Mouse (Mus musculus): ENCODE measurements around the gene Dram1. TPM values are rescaled to one million over a fixed set of nuclear protein-coding genes. Genes with fewer than 3 reads are reported as not detected.
A peak's percentile ranks its signal among the peaks of the same experiment; 100 is the strongest.
"Not testable (repeated sequence)": the region's sequence is repeated elsewhere in the genome, so short reads cannot be mapped to it uniquely, and the experiment has no call there.

The Dram1 gene
- total and polyA plus RNA-seq, 2 experiments from 2014 or later = 0.39 to 0.44 TPM

DNA sequence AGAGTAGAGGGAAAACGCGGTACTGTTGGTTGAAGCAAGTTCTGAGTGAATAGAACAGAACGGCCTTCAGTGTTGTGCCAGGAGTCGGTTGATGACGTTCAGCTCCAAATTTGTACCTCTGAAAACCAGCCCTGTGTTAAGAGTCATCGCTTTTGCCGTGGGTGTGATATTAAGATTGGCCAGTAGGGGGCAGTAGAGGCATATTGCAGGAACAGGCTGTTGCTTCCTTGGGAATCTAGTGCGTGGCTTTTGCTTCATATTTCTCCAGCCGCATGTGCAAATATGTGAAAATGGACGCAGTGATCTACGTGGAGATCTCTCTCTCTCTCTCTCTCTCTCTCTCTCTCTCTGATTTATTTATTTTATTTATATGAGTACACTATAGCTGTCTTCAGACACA, 2.1 kb downstream of the Dram1 start:
- WGBS = 6% methylated on average over 11 of the region's 11 CpGs
- Histone ChIP-seq H3K9ac (replicated peaks; ENCODE audit: low read length, poor library complexity, severe bottlenecking) (no peak overlapping the region), H3K4me3 (ENCODE audit: low read depth, low read length) (no peak overlapping the region), H3K4me1 (ENCODE audit: insufficient read depth, low read length) (peaks cover 6% of the 10 kb centered on the region; the same call in 1 of the 2 replicates), H3K4me2 (ENCODE audit: low read depth, low read length, poor library complexity, severe bottlenecking) (0 out of 2 replicates have a peak overlapping the region, but pooled peaks have one; percentile 5), H3K27me3 (ENCODE audit: insufficient read depth, low read length) (no peaks in the 10 kb centered on the region), H3K36me3 (ENCODE audit: insufficient read depth, low read length) (no peaks in the 10 kb centered on the region), H3K9me3 (ENCODE audit: low read length) (no peaks in the 10 kb centered on the region), H3K27ac (ENCODE audit: low read depth, low read length) (no peak overlapping the region)
- DNase-seq (ENCODE audit: low spot score) (peak; percentile 81), ATAC-seq (ENCODE audit: low FRiP score) (no peak)
- TF ChIP-seq CTCF (IDR thresholded peaks at IDR 0.05) = peak; percentile 99

DNA sequence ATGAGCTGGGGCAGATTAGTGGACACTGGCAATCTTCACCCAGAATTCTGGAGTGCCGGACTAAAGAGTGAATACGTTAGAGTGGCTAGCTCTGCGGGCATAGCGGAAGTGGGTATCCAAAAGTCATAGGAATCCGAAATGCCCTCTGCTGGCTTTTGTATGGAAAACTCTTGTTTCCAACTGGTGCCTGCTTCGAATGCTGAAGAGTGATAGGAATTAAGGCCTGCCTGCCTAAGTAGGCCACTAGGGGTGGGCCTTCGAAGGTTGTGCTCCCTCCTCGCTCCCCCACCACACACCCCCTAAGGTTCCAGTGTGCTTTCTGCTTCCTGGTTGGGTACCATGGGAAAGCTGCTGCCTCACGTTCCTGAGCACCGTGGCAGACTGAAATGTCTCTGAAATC, 3.9 kb downstream of the Dram1 start:
- H3K4me2 ChIP-seq (ENCODE audit: low read depth, low read length, poor library complexity, severe bottlenecking) = no peak overlapping the region
- H3K4me1 ChIP-seq (ENCODE audit: insufficient read depth, low read length) = no peaks in the 10 kb centered on the region
- H3K27ac ChIP-seq (ENCODE audit: low read depth, low read length) = no peak overlapping the region
- no peak overlapping the region for H3K4me3 ChIP-seq (ENCODE audit: low read depth, low read length)
- WGBS = 27% methylated on average over 10 of the region's 10 CpGs
- H3K36me3 ChIP-seq (ENCODE audit: insufficient read depth, low read length) = no peaks in the 10 kb centered on the region
- no peak overlapping the region for H3K9ac ChIP-seq (replicated peaks; ENCODE audit: low read length, poor library complexity, severe bottlenecking)
- H3K9me3 ChIP-seq (ENCODE audit: low read length) = no peaks in the 10 kb centered on the region
- DNase-seq (ENCODE audit: low spot score) (peak; percentile 41), ATAC-seq (ENCODE audit: low FRiP score) (no peak)
- H3K27me3 ChIP-seq (ENCODE audit: insufficient read depth, low read length) = no peaks in the 10 kb centered on the region
- peak; percentile 58 for TF ChIP-seq CTCF (IDR thresholded peaks at IDR 0.05)

DNA sequence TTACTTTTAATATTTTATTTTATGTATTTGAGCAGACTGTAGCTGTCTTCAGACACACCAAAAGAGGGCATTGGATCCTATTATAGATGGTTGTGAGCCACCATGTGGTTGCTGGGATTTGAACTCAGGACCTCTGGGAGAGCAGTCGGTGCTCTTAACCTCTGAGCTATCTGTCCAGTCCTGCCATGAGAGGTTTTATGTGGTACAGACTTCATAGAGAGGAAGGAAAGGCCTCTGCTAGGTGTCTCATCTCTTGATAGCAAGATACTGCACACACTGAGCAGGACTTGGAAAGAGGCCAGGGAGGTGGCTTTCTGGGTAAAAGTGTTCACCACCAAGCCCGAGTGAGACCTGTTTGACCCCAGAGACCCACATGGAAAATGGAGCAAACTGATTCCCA, 5.9 kb downstream of the Dram1 start:
- DNase-seq (ENCODE audit: low spot score); H3K27me3 ChIP-seq (ENCODE audit: insufficient read depth, low read length); H3K36me3 ChIP-seq (ENCODE audit: insufficient read depth, low read length); H3K4me1 ChIP-seq (ENCODE audit: insufficient read depth, low read length); H3K27ac ChIP-seq (ENCODE audit: low read depth, low read length); ATAC-seq (ENCODE audit: low FRiP score); H3K9me3 ChIP-seq (ENCODE audit: low read length); H3K4me2 ChIP-seq (ENCODE audit: low read depth, low read length, poor library complexity, severe bottlenecking); H3K9ac ChIP-seq (replicated peaks; ENCODE audit: low read length, poor library complexity, severe bottlenecking); H3K4me3 ChIP-seq (ENCODE audit: low read depth, low read length): not testable (repeated sequence)
- 87% methylated on average over 2 of the region's 2 CpGs for WGBS

DNA sequence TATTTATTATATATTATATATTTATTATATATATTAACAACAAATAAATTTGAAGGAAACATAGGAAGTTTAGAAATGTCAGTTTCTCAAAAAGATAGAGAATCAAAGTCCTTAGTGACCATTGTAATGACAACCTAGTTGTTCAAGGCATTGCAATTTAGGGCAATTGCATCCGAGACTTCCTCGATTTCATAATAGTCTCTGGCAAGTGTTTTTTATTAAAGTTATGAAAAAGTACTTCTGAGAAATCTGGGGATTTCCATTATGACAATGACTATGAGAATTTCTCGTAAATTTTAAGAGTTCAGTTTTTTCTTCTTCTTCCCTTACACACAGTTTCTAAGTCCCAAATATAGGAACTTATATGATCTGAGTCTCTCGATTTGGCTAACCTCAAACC, 6.4 kb downstream of the Dram1 start:
- WGBS = 94% methylated on average over 4 of the region's 4 CpGs

DNA sequence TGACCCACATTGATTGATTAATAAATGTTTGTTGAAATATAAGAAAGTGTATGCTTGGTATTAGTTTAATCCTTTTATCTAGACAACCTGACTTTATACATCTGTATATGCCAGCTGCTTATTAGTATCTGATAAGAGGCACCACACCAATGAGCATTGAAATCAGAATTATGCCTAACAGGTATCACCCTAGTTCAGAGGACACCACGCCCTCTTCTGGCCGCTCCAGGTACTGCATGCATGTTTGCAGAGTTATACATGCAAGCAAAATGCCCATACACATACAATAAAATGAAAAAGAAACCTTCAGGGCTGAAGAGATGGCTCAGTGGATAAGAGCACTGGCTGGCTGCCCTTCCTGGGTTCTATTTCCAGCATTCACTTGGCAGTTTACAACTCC, 7.1 kb downstream of the Dram1 start:
- H3K4me3 ChIP-seq (ENCODE audit: low read depth, low read length) = no peak overlapping the region

More for the DNA sequence above, 6.4 kb downstream of the Dram1 start:
- Histone ChIP-seq H3K27ac (ENCODE audit: low read depth, low read length) (no peak overlapping the region), H3K27me3 (ENCODE audit: insufficient read depth, low read length) (no peaks in the 10 kb centered on the region), H3K4me2 (ENCODE audit: low read depth, low read length, poor library complexity, severe bottlenecking) (no peak overlapping the region), H3K36me3 (ENCODE audit: insufficient read depth, low read length) (no peaks in the 10 kb centered on the region), H3K9ac (replicated peaks; ENCODE audit: low read length, poor library complexity, severe bottlenecking) (no peak overlapping the region), H3K9me3 (ENCODE audit: low read length) (no peaks in the 10 kb centered on the region), H3K4me3 (ENCODE audit: low read depth, low read length) (no peak overlapping the region), H3K4me1 (ENCODE audit: insufficient read depth, low read length) (no peaks in the 10 kb centered on the region)
- no peak for TF ChIP-seq CTCF (IDR thresholded peaks at IDR 0.05)
- no peak for DNase-seq (ENCODE audit: low spot score)
- no peak for ATAC-seq (ENCODE audit: low FRiP score)

DNA sequence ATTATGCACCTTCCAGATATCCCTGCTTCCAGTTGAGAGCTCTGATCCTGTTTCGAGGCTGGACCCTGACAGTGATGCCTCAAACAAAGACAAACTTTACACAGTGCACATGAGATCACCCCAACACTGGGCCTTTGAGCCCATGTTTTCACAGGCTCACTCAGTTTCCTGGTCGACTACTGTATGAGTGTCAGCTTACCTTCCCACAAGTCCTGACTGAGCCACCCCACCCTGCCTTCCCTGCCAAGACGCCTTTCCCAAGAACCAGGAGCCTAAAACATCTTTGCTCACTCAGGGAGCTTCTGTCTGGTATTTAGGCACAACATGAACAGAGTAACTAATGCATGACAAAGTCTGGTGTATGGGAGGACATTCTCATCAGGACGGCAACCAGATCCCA, 9.6 kb downstream of the Dram1 start:
- H3K4me2 ChIP-seq (ENCODE audit: low read depth, low read length, poor library complexity, severe bottlenecking) = no peak overlapping the region
- H3K4me3 ChIP-seq (ENCODE audit: low read depth, low read length) = no peak overlapping the region
- H3K9me3 ChIP-seq (ENCODE audit: low read length) = no peaks in the 10 kb centered on the region
- H3K27ac ChIP-seq (ENCODE audit: low read depth, low read length) = no peak overlapping the region
- no peak overlapping the region for H3K9ac ChIP-seq (replicated peaks; ENCODE audit: low read length, poor library complexity, severe bottlenecking)
- TF ChIP-seq CTCF (IDR thresholded peaks at IDR 0.05) = no peak
- H3K4me1 ChIP-seq (ENCODE audit: insufficient read depth, low read length) = no peaks in the 10 kb centered on the region
- DNase-seq (ENCODE audit: low spot score) = no peak
- no peaks in the 10 kb centered on the region for H3K27me3 ChIP-seq (ENCODE audit: insufficient read depth, low read length)
- WGBS = 68% methylated on average over 4 of the region's 4 CpGs
- no peak for ATAC-seq (ENCODE audit: low FRiP score)
- no peaks in the 10 kb centered on the region for H3K36me3 ChIP-seq (ENCODE audit: insufficient read depth, low read length)

More for the DNA sequence above, 7.1 kb downstream of the Dram1 start:
- Histone ChIP-seq H3K27me3 (ENCODE audit: insufficient read depth, low read length) (no peaks in the 10 kb centered on the region), H3K27ac (ENCODE audit: low read depth, low read length) (no peak overlapping the region), H3K9ac (replicated peaks; ENCODE audit: low read length, poor library complexity, severe bottlenecking) (no peak overlapping the region), H3K36me3 (ENCODE audit: insufficient read depth, low read length) (no peaks in the 10 kb centered on the region), H3K9me3 (ENCODE audit: low read length) (no peaks in the 10 kb centered on the region), H3K4me1 (ENCODE audit: insufficient read depth, low read length) (no peaks in the 10 kb centered on the region), H3K4me2 (ENCODE audit: low read depth, low read length, poor library complexity, severe bottlenecking) (no peak overlapping the region)
- TF ChIP-seq CTCF (IDR thresholded peaks at IDR 0.05) = peak; percentile 63
- WGBS = 0% methylated on average over 2 of the region's 2 CpGs
- DNase-seq (ENCODE audit: low spot score) = no peak
- ATAC-seq (ENCODE audit: low FRiP score) = no peak

Data from midbrain, postnatal 0 days (tissue).